Mouse (Mus musculus): ENCODE data around the gene Mdm2. TPM values are rescaled to one million over a fixed set of nuclear protein-coding genes. Genes with fewer than 3 reads are reported as not detected.

Mdm2 gene
- polyA plus RNA-seq, 1 experiment from 2014 or later, result 39.7 TPM

DNA sequence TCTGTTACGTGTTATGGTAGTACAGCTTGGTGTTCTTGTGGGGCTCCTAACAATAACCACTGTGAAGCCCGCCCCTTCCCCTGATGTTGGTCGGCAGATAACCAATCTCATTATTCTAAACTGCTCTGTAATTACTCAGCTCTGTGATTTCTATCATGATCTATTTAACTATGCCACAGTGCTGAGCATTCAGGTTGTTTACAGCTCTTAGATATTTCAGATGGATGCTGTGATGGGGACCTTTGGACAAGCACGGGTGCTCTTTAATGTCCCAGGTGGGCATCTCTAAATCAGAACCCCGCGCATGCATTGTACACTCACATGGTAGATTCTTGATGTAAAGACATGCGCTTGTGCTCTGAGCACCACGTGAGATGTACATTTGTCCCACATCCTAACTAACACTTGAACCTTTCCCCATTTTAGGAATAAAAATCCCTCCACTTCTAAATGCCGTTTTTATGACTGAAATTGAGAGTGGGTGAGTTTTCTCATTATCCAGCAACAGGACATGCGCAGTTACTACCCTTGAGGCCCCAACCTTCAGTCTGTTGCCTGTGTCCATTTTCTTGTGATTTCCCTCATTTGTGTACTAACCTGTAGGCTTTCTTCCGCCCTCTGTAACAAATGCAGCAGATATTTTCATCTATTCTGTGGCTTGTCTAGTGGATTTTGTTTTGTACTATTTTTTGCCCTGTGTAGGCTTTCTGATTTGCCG, 66.7 kb downstream of the Mdm2 start:
- ATAC-seq (replicated peaks; ENCODE audit: low FRiP score, low TSS enrichment, low read depth) (no peak), DNase-seq (ENCODE audit: low spot score) (no peak)
- Histone ChIP-seq H3K27ac (ENCODE audit: low read depth) (no peak overlapping the region), H3K9ac (ENCODE audit: low read length) (no peak overlapping the region), H3K4me3 (ENCODE audit: low read depth, low read length) (no peak overlapping the region), H3K27me3 (replicated peaks; ENCODE audit: control insufficient read depth, insufficient read depth, low read length) (no peaks in the 10 kb centered on the region), H3K4me1 (replicated peaks; ENCODE audit: control insufficient read depth, insufficient read depth, low read length) (no peaks in the 10 kb centered on the region), H3K9me3 (ENCODE audit: control insufficient read depth, low read length) (no peaks in the 10 kb centered on the region), H3K4me2 (ENCODE audit: low read length) (no peak overlapping the region), H3K36me3 (ENCODE audit: control insufficient read depth, insufficient read depth, low read length) (no peaks in the 10 kb centered on the region)
- WGBS, result 84% methylated on average over 12 of the region's 12 CpGs

DNA sequence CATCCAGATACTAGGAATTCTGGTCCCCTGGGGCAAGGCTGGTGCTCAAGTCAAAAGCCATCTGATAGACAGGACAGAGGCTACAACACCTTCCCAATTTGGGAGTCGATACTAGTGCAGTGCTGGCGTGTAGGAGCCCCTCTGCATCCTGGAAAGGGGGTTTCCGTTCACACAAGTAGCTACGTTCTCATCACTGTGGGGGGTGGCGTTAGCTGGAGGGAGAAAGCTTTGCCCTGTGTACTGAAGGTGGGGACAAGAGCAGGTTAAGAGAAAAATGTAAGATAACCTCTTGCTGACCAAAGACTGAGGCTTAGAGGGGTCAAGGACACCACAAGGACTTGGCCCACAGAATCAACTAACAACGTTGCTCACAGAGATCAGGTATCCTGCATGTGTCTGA, 67.3 kb downstream of the Mdm2 start:
- Histone ChIP-seq H3K4me3 (ENCODE audit: low read depth, low read length) (no peak overlapping the region), H3K9me3 (ENCODE audit: control insufficient read depth, low read length) (no peaks in the 10 kb centered on the region), H3K27ac (ENCODE audit: low read depth) (no peak overlapping the region), H3K4me2 (ENCODE audit: low read length) (no peak overlapping the region), H3K9ac (ENCODE audit: low read length) (no peak overlapping the region), H3K4me1 (replicated peaks; ENCODE audit: control insufficient read depth, insufficient read depth, low read length) (no peaks in the 10 kb centered on the region), H3K27me3 (replicated peaks; ENCODE audit: control insufficient read depth, insufficient read depth, low read length) (no peaks in the 10 kb centered on the region), H3K36me3 (ENCODE audit: control insufficient read depth, insufficient read depth, low read length) (no peaks in the 10 kb centered on the region)
- DNase-seq (ENCODE audit: low spot score) (no peak), ATAC-seq (replicated peaks; ENCODE audit: low FRiP score, low TSS enrichment, low read depth) (no peak)
- WGBS, result 73% methylated on average over 6 of the region's 6 CpGs

DNA sequence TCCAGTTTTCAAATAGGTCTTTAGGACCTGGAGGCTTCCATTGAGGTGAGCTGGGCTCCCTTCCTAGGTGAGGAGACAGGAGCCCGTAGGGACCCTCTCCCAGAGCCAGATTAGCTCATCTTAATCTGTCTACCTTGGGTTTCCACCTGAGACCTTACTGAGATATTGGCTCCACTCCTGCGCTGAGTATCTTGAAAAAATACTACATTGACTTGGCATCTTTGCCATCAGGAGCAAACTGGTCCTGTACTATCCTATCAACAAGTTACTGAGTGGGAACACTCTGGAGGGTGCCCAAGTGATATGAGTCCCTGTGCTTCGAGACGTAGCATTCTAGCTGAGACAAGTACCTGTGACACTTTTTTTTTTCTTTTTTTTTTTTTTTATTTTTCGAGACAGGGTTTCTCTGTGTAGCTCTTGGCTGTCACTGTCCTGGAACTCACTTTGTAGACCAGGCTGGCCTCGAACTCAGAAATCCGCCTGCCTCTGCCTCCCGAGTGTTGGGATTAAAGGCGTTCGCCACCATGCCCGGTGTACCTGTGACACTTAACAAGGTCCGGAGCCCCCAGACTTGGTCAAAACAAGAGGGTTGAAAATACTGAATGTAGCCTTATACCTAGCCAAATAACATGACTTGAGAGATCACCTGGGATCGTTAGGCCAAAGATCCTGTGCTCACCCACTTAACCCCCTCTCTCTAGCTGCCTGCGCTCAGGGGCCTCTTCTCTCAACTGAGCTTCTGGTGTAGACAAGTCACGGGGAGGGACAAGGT, 67.9 kb downstream of the Mdm2 start:
- no peak overlapping the region for H3K4me3 ChIP-seq (ENCODE audit: low read depth, low read length)
- H3K36me3 ChIP-seq (ENCODE audit: control insufficient read depth, insufficient read depth, low read length), result no peaks in the 10 kb centered on the region
- H3K9me3 ChIP-seq (ENCODE audit: control insufficient read depth, low read length), result no peaks in the 10 kb centered on the region
- no peak overlapping the region for H3K27ac ChIP-seq (ENCODE audit: low read depth)
- H3K4me1 ChIP-seq (replicated peaks; ENCODE audit: control insufficient read depth, insufficient read depth, low read length), result no peaks in the 10 kb centered on the region
- no peak overlapping the region for H3K4me2 ChIP-seq (ENCODE audit: low read length)
- no peak for DNase-seq (ENCODE audit: low spot score)
- no peaks in the 10 kb centered on the region for H3K27me3 ChIP-seq (replicated peaks; ENCODE audit: control insufficient read depth, insufficient read depth, low read length)
- no peak for ATAC-seq (replicated peaks; ENCODE audit: low FRiP score, low TSS enrichment, low read depth)
- no peak overlapping the region for H3K9ac ChIP-seq (ENCODE audit: low read length)
- 95% methylated on average over 15 of the region's 15 CpGs for WGBS

DNA sequence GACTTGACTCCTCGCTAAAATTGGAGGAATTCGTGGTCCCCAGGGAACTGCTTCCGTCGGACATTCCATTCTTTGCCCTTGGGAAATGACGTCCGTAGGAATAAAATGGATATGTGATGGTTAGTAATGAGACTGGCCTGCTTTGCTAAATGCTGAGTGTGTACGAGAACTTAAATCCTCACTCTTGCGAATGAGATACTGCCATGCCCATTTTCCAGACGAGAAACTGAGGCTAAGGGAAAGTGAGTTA, 68.4 kb downstream of the Mdm2 start:
- ATAC-seq (replicated peaks; ENCODE audit: low FRiP score, low TSS enrichment, low read depth) (no peak), DNase-seq (ENCODE audit: low spot score) (no peak)
- 86% methylated on average over 9 of the region's 9 CpGs for WGBS
- Histone ChIP-seq H3K9ac (ENCODE audit: low read length) (no peak overlapping the region), H3K4me3 (ENCODE audit: low read depth, low read length) (no peak overlapping the region), H3K4me1 (replicated peaks; ENCODE audit: control insufficient read depth, insufficient read depth, low read length) (no peaks in the 10 kb centered on the region), H3K27me3 (replicated peaks; ENCODE audit: control insufficient read depth, insufficient read depth, low read length) (no peaks in the 10 kb centered on the region), H3K4me2 (ENCODE audit: low read length) (no peak overlapping the region), H3K27ac (ENCODE audit: low read depth) (no peak overlapping the region), H3K9me3 (ENCODE audit: control insufficient read depth, low read length) (no peaks in the 10 kb centered on the region), H3K36me3 (ENCODE audit: control insufficient read depth, insufficient read depth, low read length) (no peaks in the 10 kb centered on the region)

DNA sequence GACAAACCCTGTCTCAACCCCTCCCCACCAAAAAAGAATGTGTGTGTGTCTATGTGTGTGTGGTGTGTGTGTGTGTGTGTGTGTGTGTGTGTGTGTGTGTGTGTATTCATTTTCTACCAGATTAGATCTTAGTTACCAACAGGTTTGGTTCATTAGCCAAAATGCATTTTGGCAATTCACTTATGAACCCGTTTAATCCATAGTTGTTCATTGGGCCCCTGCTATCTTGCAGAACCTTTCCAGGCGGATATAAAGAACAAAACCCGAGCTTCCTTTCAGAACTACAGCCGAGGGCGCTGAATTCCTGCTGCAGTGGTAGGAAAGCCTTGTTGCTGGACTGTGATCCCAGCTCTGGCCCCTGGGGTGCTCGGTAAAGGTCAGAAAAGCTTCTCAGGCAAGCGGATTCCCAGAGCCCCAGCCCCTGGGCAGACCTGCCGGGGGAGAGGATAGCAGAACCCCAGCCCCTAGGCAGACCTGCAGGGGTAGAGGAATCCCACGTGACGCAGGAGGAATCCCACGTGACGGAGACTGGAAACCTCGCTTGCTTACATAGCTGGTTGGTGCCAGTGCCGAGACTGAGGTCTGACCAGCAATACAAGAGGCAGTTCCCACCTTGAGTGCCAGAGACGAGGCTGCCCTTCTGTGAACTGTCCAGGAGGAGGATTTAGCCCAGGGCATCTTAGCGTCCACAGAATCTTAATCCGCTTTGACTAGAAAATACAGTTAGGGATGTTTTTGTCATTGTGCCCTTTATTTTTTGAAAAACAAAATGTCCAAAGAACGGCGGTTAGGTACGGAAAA, 69.0 kb downstream of the Mdm2 start:
- H3K4me3 ChIP-seq (ENCODE audit: low read depth, low read length), result no peak overlapping the region
- H3K4me1 ChIP-seq (replicated peaks; ENCODE audit: control insufficient read depth, insufficient read depth, low read length), result no peaks in the 10 kb centered on the region
- no peak overlapping the region for H3K27ac ChIP-seq (ENCODE audit: low read depth)
- H3K9ac ChIP-seq (ENCODE audit: low read length), result no peak overlapping the region
- DNase-seq (ENCODE audit: low spot score) (no peak), ATAC-seq (replicated peaks; ENCODE audit: low FRiP score, low TSS enrichment, low read depth) (no peak)
- H3K4me2 ChIP-seq (ENCODE audit: low read length), result no peak overlapping the region
- no peaks in the 10 kb centered on the region for H3K9me3 ChIP-seq (ENCODE audit: control insufficient read depth, low read length)
- H3K36me3 ChIP-seq (ENCODE audit: control insufficient read depth, insufficient read depth, low read length), result no peaks in the 10 kb centered on the region
- WGBS, result 63% methylated on average over 20 of the region's 20 CpGs
- H3K27me3 ChIP-seq (replicated peaks; ENCODE audit: control insufficient read depth, insufficient read depth, low read length), result no peaks in the 10 kb centered on the region

DNA sequence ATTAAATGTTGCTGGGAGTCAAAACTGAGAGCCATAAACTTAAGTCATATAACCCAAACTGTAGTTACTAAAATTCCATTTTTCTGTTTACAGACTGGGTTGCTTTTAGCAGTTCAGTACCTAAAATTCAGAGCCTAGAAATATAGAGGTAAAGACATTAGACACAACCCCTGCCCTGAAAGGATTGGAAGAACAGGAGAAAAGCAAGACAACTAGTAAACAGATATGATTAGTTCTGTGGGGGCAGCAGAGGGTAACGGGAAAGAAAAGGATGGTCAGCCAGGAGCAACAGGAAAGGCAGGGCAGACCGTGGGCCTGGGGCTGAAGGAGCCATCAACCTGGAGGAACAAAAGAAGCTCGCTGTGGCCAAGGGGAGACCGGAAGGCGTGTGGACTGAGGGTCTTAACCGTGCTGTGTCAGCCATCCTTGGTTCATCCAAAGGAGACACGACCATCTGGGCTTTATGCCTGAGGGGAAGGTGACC, 69.9 kb downstream of the Mdm2 start:
- ATAC-seq (replicated peaks; ENCODE audit: low FRiP score, low TSS enrichment, low read depth), result no peak
- Histone ChIP-seq H3K27me3 (replicated peaks; ENCODE audit: control insufficient read depth, insufficient read depth, low read length) (no peaks in the 10 kb centered on the region), H3K9me3 (ENCODE audit: control insufficient read depth, low read length) (no peaks in the 10 kb centered on the region), H3K4me3 (ENCODE audit: low read depth, low read length) (no peak overlapping the region), H3K27ac (ENCODE audit: low read depth) (no peak overlapping the region), H3K36me3 (ENCODE audit: control insufficient read depth, insufficient read depth, low read length) (no peaks in the 10 kb centered on the region), H3K9ac (ENCODE audit: low read length) (no peak overlapping the region), H3K4me1 (replicated peaks; ENCODE audit: control insufficient read depth, insufficient read depth, low read length) (no peaks in the 10 kb centered on the region), H3K4me2 (ENCODE audit: low read length) (no peak overlapping the region)
- no peak for DNase-seq (ENCODE audit: low spot score)
- 80% methylated on average over 7 of the region's 7 CpGs for WGBS

DNA sequence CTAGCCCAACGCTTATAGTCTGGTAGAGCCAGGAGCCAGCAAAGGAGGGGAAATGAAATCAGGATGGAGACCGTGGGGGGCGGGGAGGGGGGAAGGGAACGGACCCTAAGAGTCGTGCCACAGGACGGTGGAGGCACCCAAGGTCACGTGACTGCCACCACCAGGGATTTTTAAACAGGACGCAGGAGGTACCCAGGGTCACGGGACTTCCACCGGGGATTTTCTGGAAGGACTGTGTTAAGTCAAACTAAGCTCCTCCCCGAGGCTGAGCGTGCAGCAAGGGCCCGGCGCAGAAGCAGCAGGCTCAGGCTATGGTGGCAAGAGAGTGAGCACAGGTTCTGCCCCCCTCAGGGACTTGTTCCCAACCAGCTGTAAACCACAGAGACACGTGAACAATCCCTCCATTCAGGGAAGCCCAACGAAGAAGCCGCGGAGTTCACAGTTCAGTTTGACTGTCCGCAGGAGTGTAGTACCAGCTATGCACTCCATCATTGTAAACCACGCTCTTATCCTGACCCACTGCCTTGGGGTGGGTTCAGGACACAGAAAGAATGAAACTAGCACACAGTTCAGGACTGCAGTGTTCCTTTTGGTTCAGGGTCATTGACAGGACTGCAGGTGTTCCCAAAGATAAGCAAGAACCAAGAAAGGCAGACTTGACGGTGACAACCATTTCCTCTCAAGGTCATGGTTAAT, 70.5 kb downstream of the Mdm2 start:
- peak; percentile 34; the same call in 1 of the 2 replicates for ATAC-seq (replicated peaks; ENCODE audit: low FRiP score, low TSS enrichment, low read depth)
- Histone ChIP-seq H3K27ac (ENCODE audit: low read depth) (no peak overlapping the region), H3K36me3 (ENCODE audit: control insufficient read depth, insufficient read depth, low read length) (no peaks in the 10 kb centered on the region), H3K4me2 (ENCODE audit: low read length) (no peak overlapping the region), H3K4me3 (ENCODE audit: low read depth, low read length) (no peak overlapping the region), H3K9ac (ENCODE audit: low read length) (no peak overlapping the region), H3K9me3 (ENCODE audit: control insufficient read depth, low read length) (no peaks in the 10 kb centered on the region), H3K4me1 (replicated peaks; ENCODE audit: control insufficient read depth, insufficient read depth, low read length) (no peaks in the 10 kb centered on the region), H3K27me3 (replicated peaks; ENCODE audit: control insufficient read depth, insufficient read depth, low read length) (no peaks in the 10 kb centered on the region)
- WGBS, result 44% methylated on average over 21 of the region's 21 CpGs
- DNase-seq (ENCODE audit: low spot score), result no peak

DNA sequence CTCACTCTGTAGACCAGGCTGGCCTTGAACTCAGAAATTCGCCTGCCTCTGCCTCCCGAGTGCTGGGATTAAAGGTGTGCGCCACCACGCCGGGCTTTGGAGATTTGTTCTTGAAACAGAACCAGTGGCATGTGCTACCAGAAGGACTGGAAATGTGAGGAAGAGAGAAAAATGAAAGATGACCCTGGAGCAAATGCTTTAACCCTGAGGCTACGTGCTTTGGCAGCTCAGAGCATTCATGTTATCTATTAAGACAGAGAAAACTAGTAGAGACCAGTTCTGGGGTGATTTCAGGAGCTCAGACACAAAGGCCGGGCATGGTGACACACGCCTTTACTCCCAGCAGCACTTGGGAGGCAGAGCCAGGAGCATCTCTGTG, 71.3 kb downstream of the Mdm2 start:
- 90% methylated on average over 8 of the region's 8 CpGs for WGBS

More for the DNA sequence above, 71.3 kb downstream of the Mdm2 start:
- Histone ChIP-seq H3K9me3 (ENCODE audit: control insufficient read depth, low read length) (no peaks in the 10 kb centered on the region), H3K4me2 (ENCODE audit: low read length) (no peak overlapping the region), H3K9ac (ENCODE audit: low read length) (no peak overlapping the region), H3K27ac (ENCODE audit: low read depth) (no peak overlapping the region), H3K36me3 (ENCODE audit: control insufficient read depth, insufficient read depth, low read length) (no peaks in the 10 kb centered on the region), H3K4me1 (replicated peaks; ENCODE audit: control insufficient read depth, insufficient read depth, low read length) (no peaks in the 10 kb centered on the region), H3K27me3 (replicated peaks; ENCODE audit: control insufficient read depth, insufficient read depth, low read length) (no peaks in the 10 kb centered on the region), H3K4me3 (ENCODE audit: low read depth, low read length) (no peak overlapping the region)
- ATAC-seq (replicated peaks; ENCODE audit: low FRiP score, low TSS enrichment, low read depth), result no peak
- DNase-seq (ENCODE audit: low spot score), result no peak
